Mouse (Mus musculus): ENCODE data around the gene Epb41l3.

The Epb41l3 gene

DNA sequence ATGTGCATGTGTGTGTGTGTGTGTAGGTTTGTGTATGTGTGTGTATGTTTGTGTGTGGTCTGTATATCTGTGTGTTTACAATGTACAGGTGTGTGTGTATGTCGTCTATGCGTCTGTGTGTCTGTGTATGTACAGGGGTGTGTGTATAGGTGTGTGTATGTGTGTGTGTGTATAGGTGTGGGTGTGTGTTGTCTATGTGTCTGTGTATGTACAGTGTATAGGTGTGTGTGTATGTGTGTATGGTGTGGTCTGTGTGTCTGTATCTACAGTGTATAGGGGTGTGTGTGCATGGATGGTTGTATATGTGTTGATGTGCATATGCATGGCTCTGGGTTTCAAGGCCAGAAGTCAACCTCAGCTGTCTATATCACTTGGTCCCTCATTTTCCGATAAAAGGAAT is 161.7 kb downstream of the Epb41l3 start:
- no peak for DNase-seq (ENCODE audit: low spot score in 2 of 2)

DNA sequence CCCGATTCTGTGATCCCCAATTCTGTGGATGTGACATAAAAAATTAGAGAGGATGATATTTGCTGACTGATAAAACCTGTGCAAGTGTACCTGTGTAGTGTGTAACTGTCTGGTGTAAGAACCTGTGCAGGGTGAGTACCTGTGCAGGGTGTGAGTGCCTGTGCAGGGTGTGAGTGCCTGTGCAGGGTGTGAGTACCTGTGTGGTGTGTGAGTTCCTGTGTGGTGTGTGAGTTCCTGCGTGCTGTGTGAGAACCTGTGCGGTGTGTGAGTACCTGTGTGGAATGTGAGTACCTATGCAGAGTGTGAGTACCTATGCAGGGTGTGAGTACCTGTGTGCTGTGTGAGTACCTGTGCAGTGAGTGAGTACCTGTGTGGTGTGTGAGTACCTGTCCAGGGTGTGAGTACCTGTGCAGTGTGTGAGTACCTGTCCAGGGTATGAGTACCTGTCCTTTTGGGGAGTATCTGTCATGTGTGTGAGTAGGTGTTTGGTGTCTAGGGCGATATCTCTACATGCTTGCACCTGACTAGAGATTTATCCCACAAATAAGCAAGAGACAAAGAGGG is 163.4 kb downstream of the Epb41l3 start:
- DNase-seq (ENCODE audit: low spot score in 2 of 2) = no peak

DNA sequence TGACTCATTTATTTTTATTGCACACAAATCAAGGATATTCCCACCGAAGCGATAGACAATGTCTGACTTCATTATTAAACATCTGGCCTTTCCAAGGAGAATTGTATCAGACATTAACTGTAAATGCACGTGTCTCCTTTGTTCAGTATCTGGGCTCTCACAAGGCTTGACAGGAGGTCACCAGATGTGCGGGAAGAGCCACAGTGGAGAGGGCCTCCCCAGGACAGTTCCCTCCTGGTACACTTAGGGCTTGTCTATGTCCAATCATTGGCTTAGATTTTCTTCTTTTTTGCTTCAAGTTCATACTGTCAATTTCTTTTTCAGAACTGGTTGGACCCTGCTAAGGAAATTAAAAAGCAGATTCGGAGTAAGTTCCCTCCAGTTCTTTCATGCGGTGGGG is 163.9 kb downstream of the Epb41l3 start:
- DNase-seq (ENCODE audit: low spot score in 2 of 2) = no peak

DNA sequence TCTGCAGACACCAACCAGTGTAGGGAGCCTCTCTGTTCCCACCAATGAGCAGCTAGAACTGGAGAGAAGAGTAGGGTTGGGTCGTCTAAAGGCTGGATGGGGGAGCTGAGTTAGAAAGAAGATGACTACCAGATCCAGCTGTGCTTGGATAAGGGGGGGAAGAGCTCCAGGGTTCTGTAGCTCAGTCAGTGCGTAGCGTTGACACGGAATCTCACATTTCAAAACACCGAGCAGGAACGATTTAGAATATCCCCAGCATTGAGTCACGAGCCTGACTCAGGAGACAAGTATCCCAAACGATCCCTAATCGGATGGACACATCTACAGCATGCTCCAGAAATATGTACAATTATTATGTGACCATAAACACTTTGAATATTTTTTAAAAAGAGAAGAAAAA is 180.4 kb downstream of the Epb41l3 start:
- no peak for DNase-seq (ENCODE audit: low spot score in 2 of 2)

DNA sequence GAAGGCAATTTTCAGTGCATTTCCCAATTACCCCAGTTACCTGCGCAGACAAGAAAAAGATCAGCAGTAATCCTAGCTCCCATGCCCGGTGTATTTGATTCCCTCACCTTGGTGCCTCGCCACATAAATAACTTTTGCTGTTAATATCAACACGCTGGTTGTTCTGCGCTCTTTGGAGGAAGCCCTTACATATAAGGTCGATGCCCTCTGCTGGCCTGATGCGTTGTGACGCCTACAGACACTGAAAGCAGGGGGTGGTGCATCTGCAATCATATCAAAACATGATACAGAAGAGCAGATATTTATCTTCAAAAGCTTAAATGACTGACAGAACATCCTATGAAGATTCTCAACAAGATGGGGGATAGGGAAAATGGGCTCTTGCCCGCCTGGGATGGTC is 181.0 kb downstream of the Epb41l3 start:
- no peak for DNase-seq (ENCODE audit: low spot score in 2 of 2)

DNA sequence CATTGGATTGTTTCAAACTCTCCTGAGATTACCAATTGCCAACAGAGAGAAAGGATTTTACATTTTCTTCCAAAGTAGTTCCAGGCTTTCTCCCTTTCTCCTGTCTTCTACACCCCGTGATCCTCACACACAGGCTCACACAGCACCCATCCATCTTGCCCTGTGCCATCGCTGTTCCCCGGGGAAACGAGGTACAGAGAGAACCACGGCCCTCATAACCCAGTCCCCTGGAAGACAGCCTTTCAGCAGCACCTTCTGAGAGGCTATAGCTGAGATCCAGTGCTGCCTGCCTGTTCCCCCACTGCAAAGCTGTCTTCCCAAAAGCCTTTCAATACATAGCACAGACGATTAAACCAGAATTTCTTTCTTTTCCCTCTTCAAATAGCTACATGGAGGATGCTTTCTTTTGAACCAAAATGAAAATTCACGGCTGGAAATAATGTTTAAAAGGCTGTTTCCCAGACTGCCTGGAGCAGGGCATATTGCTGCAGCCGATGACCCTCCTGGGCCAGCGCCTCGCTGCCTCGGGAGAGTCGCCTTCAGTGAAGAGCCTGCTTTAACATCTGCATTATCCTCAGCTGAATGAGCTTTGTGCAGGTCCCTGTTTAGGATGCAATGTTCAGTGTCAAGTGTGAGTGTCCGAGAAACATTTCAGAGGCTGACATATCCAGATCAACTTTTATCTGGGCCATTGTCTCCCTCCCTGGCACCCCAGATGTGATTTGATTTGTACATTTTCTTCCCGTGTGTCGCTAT is 188.5 kb downstream of the Epb41l3 start:
- no peak for DNase-seq (ENCODE audit: low spot score in 2 of 2)

DNA sequence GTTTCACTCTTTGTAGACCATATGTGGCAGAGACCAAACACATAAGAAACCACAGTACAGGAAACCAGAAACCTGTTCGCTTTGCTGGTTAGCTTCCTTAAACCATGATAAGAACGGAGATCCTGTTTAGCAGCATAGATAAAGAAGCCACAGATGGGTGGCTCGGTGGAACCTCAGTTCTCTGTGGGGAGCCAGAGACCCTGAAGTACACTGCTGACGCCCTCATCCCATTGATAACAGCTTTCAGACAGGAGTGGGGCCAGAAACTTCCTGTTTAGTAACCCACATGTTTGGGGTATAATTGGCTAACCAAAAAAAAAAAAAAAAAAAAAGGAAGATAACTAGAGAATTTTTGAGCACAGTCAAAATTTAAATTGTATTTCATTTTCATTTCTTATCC is 189.7 kb downstream of the Epb41l3 start:
- no peak for DNase-seq (ENCODE audit: low spot score in 2 of 2)

DNA sequence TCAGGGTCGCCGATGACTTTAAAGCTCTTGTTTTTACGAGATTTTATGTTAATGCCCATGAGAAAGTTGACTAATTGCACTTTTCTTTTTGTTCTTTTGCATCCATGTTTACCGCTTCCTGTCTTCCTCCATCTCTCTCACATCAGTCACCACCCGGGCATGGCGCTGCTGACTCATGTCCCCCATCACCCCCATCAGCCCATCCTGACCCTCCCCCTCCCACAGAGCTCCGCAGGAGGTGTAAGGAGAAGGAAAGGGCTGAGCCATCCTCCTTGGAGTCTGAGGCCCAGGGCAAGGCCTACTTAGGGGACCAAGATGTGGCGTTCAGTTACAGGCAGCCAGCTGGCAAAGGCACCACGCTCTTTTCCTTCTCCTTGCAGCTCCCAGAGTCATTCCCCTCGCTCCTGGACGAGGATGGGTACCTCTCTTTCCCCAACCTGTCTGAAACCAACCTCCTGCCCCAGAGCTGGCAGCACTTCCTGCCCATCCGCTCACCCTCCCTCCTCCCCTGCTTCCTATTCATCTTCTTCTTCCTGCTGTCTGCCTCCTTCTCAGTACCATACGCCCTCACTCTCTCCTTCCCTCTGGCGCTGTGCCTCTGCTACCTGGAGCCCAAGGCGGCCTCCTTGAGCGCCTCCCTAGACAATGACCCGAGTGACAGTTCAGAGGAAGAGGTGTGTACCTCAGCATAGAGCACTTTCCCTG is 190.4 kb downstream of the Epb41l3 start:
- DNase-seq (ENCODE audit: low spot score in 2 of 2) = no peak

DNA sequence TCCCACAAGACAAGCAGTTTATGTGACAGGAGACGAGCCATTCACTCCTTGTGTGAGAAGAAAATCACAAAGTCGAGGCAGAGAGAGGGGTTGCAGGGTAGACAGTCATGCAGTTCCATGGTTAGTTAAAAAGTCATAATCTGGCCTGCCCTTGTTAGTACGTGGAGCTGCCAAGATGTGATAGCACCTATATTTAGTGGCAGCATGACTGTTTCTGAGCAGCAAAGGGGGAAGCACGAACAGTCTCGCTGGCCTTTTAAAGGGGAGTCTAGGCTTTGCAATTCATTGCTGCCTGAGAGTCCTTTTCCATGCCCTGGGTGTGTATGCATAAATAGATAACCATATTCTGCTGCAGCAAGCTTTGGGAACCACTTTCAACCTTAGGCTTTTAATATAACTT is 191.5 kb downstream of the Epb41l3 start:
- DNase-seq (ENCODE audit: low spot score in 2 of 2) = no peak

DNA sequence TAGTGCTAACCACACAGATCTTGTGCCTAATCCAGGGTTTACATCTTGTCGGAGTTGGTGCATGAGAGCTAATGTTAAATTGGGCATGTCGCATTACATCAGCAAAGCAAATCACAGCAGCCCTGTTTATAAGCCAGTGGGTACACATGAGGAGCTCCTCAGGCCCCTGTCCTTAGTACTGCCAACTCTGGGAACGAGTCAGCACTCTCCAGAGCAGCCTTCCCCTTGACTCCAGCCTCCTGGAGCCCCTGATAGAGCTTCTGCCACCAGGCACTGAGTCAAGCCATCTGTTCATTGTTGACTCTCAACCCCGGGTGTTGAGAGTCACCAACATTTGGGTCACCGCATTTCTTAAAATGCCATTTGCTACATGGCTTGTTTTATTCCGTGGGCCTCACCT is 192.0 kb downstream of the Epb41l3 start:
- no peak for DNase-seq (ENCODE audit: low spot score in 2 of 2)

DNA sequence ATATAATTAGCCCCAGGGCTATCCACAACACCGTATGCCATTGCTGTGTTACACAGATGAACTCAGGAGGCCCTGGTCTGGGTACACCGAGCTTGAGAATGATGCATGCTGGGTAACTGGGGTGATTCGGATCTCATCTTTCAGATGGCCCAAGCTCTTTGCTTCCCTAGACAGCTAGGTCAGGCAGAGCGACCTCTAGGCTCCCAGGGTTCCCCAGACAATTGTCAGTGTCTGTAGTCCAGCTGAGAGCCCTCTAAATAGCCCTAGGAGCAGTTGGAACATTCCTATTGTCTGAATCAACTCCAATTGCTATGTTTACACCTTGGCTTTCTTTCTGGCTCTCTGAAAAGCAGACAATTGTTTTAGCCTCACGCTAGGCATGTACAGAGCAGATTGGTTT is 201.9 kb downstream of the Epb41l3 start:
- no peak for DNase-seq (ENCODE audit: low spot score in 2 of 2)

DNA sequence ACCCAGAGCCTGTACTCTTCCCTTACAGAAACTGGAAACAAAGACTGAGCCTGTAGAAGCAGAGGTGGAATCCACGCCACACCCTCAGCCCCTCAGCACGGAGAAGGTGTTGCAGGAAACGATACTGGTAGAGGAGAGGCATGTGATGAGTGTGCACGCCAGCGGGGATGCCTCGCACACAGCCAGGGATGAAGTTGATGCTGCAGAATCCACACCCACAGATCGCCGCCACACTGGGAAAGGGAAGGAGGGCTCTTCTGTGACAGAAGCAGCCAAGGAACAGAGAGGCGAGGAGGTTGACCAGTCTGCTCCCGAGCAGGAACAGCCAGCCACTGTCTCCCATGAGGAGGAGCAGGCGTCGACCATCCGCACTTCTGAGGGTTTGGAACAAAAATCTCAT is 209.0 kb downstream of the Epb41l3 start:
- no peak for DNase-seq (ENCODE audit: low spot score in 2 of 2)

DNA sequence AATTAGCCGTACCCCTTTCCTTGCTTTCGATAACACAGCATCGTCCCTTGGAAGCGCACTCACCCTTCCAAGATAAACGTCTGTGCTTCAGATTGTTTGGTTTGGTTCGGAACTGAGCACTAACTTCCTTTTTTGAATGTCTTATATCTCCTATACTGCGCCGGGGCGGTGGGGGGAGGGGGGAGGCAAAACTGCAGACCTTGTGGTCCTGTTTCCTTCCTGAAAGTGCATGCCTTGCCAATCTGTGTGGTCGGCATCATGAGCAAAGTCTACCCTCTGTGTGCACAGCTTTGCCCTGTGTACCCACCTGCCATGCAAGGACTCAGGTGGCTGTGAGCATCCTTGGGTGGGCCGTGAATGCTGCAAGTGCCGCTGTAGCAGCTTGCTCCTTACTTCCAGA is 212.6 kb downstream of the Epb41l3 start:
- no peak for DNase-seq (ENCODE audit: low spot score in 2 of 2)

DNA sequence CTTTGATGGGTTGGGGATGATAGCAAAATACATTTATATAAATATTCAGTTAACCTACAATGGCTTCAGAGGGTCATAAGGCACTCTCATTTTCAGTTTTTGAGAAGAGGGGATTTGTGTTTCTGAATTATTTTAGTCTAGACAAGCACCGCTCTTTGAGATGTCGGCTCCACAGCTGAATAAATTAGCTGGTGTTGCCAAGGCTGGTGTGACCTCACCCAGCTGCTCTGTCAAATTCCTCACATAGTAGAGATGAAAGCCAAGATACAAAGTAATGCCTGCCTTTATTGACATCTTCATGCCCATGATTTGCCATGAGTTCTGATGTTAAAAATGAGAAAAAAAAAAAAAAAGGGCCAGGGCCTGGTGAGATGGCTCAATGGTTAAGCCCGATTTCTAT is 214.8 kb downstream of the Epb41l3 start:
- no peak for DNase-seq (ENCODE audit: low spot score in 2 of 2)

DNA sequence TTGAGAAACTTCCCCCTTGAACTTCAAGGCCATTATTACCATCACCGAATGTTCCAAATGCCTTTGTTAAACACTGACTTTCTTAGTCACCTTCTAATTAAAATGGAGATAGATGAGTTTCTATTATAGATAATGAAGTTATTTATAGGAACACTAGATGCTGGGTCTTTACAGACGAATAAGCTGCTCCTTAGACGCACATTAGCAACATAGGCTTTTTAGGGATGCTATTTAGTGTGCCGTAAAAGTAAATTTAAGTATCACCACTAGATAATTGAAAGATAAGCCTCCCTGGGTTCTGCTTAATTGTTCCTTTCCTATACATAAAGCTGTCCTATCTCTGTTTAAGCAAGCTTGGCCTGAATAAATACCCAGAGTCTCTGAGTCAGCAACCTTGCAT is 226.1 kb downstream of the Epb41l3 start:
- no peak for DNase-seq (ENCODE audit: low spot score in 2 of 2)

DNA sequence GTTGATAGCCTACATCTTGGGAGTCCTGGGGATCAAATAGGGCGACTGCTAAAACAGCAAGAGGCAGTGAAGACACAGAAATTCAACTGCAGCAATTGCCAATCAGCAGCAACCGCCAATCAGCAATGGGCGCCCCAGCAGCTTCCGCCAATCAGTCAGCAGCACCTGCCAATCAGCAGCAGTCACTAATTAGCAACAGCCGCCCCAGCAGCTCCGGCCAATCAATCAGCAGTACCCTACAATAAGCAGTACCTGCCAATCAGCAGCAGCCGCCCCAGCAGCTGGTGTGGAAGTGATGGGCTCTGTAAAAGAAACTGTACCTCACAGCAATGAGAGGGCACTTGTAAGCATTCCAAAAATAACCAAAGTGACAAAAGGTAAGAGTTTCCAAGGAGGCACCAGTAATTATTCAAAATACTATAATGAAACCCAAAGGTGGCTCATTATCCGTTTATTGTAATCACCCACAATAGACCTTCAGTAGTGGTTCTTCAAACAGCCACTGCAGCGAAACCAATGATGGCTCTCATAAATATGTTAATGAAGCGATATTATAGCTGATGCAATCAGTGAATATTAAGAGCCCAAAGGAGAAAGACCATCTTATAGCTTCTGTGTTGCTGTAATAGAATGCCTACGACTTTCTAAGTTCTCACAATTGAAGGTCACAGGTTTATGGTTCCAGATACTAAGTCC is 228.2 kb downstream of the Epb41l3 start:
- no peak for DNase-seq (ENCODE audit: low spot score in 2 of 2)

DNA sequence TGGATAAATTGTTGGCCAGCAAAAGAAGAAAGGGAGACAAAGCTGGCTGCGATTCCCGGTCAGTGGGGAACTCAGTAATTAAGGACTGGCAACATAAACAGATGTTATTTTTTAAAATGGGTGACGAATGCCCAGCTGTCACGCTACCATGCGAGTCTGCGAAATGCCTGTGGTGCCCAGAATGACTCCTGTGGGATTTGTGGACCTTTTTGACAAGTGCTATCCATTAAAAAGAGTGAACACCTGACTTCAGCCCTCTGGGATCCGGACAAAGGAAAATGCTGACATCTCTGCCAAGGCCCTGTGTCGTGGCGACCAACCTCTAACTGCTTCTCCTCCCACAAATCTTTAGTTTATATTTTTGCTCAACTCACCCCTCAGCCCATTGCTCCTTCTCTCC is 232.2 kb downstream of the Epb41l3 start:
- no peak for DNase-seq (ENCODE audit: low spot score in 2 of 2)

DNA sequence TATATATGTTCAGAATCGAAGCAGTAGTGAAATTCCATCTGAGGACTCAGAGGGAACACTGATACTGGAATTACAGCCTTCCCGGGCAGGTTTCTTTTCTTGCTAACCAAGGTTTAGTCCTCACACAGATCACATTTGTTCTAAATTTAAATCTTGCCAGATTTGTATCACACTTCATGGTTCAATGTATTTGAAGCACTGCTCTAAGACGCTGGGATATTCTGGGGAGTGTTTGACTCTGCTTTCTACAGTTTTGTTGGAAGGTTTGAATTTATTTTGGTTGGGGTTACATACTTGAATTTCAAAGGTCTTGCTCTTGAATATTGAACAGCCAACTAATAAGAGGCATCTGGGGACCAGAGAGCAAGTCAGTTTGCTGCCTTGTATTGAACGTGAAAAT is 234.4 kb downstream of the Epb41l3 start:
- no peak for DNase-seq (ENCODE audit: low spot score in 2 of 2)

DNA sequence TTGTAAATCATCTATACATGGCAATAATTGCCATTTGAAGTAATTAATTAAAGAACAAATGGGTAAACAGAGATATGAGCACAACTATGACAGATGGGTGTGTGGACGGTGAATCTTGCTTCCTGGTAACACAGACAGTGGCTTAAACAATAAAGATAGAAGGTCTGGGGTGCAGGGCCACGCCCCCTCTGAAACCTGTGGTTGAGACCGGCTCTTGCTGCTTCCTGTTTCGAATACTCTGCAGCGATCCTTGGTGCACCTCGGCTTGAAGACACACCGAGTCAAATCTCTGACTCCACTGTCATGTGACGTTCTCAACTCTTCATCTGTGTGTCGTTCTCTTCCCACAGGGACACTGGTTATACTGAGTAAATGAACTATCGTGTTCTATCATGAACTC is 245.0 kb downstream of the Epb41l3 start:
- no peak for DNase-seq (ENCODE audit: low spot score in 2 of 2)

DNA sequence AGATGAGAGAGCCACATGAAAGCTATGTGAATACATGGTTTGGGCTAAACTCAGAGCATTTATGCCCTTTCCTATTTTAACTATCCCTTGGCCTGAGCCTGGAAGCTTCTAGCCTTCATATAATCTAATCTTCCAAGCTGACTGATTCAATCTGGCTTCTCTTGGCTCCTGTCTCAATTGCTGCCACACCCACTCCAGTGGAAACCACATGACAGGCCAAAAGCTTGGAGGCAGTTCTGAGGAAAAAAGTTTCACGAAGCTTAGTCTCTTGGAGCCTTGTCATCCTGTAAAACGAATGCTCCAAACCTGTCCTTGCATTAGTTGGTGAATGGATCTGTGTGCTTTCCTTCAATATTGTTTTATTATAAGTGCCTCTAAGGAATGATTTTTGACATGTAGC is 247.2 kb downstream of the Epb41l3 start:
- DNase-seq (ENCODE audit: low spot score in 2 of 2) = no peak

Measured in right cerebral cortex, adult 2 months (tissue).